Mouse (Mus musculus): ENCODE data around the gene Csnk1d.

GRCm38 (mm10) chr11:121033118-121033517 is 42.0 kb upstream of the Csnk1d start:
- no peak for TF ChIP-seq CTCF (IDR thresholded peaks at IDR 0.05; ENCODE audit: low read depth, low read length)
- TF ChIP-seq GATA2 (IDR thresholded peaks at IDR 0.05; ENCODE audit: borderline replicate concordance, low read depth, low read length): no peak
- no peak for TF ChIP-seq POLR2AphosphoS5 (IDR thresholded peaks at IDR 0.05; ENCODE audit: insufficient replicate concordance, low read depth, low read length)
- no peak for TF ChIP-seq TAL1 (conservative IDR thresholded peaks at IDR 0.05; ENCODE audit: low read depth, low read length)
- TF ChIP-seq GATA1 (IDR thresholded peaks at IDR 0.05; ENCODE audit: borderline replicate concordance, low read length): no peak
